Mouse (Mus musculus) lung, postnatal 0 days (tissue): ENCODE results near the gene P2ry14.
"Not testable (repeated sequence)": the region's sequence is repeated elsewhere in the genome, so short reads cannot be mapped to it uniquely, and the experiment has no call there.

ENCODE experiments used
- CTCF ChIP-seq: IDR thresholded peaks from 2 replicates; pipeline ENCODE4 v1.5.1; 2016; ENCODE audit warnings: antibody characterized with exemption, mild to moderate bottlenecking
- EP300 ChIP-seq: IDR thresholded peaks from 2 replicates; pipeline ENCODE4 v1.6.1; 2016; ENCODE audit warnings: antibody characterized with exemption, mild to moderate bottlenecking, control low read depth

GRCm38 (mm10) chr3:59109834-59110233 lies 43.6 kb downstream of the P2ry14 start:
- not testable (repeated sequence) for TF ChIP-seq CTCF, EP300
